Mouse (Mus musculus) kidney, postnatal 36 days (tissue): ENCODE results near the gene Ablim1.

Source experiments
- DNase-seq, 2 experiments: peaks; one replicate each; pipeline ENCODE4 v3.0.0; 2021 to 2022; ENCODE audit warnings: mixed read lengths in 2 of 2

Ablim1 gene

GRCm38 (mm10) chr19:57055215-57056120, 259.3 kb downstream of the Ablim1 start:
- no peak for DNase-seq

GRCm38 (mm10) chr19:57052959-57053358, 261.8 kb downstream of the Ablim1 start:
- no peak for DNase-seq

GRCm38 (mm10) chr19:57052016-57052415, 262.7 kb downstream of the Ablim1 start:
- DNase-seq, result no peak

- DNase-seq, result no peak
Observed at GRCm38 (mm10) chr19:57049592-57050090, 265.1 kb downstream of the Ablim1 start.

GRCm38 (mm10) chr19:57047671-57048320, 266.9 kb downstream of the Ablim1 start:
- DNase-seq, result peak in 1 of 2 experiments; percentile 53

GRCm38 (mm10) chr19:57039258-57039657, 275.5 kb downstream of the Ablim1 start:
- peak in 1 of 2 experiments; percentile 62 for DNase-seq

- DNase-seq, result no peak
Observed at GRCm38 (mm10) chr19:57036860-57037259, 277.9 kb downstream of the Ablim1 start.

- DNase-seq, result peak; percentile 76 to 85
Observed at GRCm38 (mm10) chr19:57031582-57031981, 283.1 kb downstream of the Ablim1 start.

GRCm38 (mm10) chr19:57029461-57029860, 285.3 kb downstream of the Ablim1 start:
- DNase-seq, result no peak

GRCm38 (mm10) chr19:57028327-57029179, 286.2 kb downstream of the Ablim1 start:
- DNase-seq, result peak; percentile 42 to 46

- DNase-seq, result no peak
Observed at GRCm38 (mm10) chr19:57026501-57026900, 288.2 kb downstream of the Ablim1 start.

GRCm38 (mm10) chr19:57017785-57018179, 296.9 kb downstream of the Ablim1 start:
- DNase-seq, result no peak

GRCm38 (mm10) chr19:57016995-57017784, 297.5 kb downstream of the Ablim1 start:
- no peak for DNase-seq

GRCm38 (mm10) chr19:57014808-57015207, 299.9 kb downstream of the Ablim1 start:
- DNase-seq, result no peak

GRCm38 (mm10) chr19:57013271-57013677, 301.4 kb downstream of the Ablim1 start:
- peak; percentile 66 to 77 for DNase-seq

- no peak for DNase-seq
Observed at GRCm38 (mm10) chr19:57012068-57012467, 302.7 kb downstream of the Ablim1 start.

GRCm38 (mm10) chr19:57010064-57010463, 304.7 kb downstream of the Ablim1 start:
- no peak for DNase-seq

GRCm38 (mm10) chr19:57009653-57010052, 305.1 kb downstream of the Ablim1 start:
- no peak for DNase-seq

- DNase-seq, result peak; percentile 84 to 89
Observed at GRCm38 (mm10) chr19:57007781-57008710, 306.7 kb downstream of the Ablim1 start, which contains the start of gene Afap1l2. TSS of gene Afap1l2 (minus strand) at chr19:57008228.

- peak; percentile 87 to 91 for DNase-seq
Observed at GRCm38 (mm10) chr19:57007291-57007690, 307.4 kb downstream of the Ablim1 start.

GRCm38 (mm10) chr19:57006841-57007240, 307.9 kb downstream of the Ablim1 start:
- DNase-seq, result peak in 1 of 2 experiments; percentile 51
